21 mouse cellular contexts compared by ENCODE assay signal in genomic region chr5:74920490-74920889, GRCm38 (mm10).
DNase-seq lines count a peak whose midpoint lies in the region; ATAC-seq lines count a peak whose summit lies in the region.
"Had no signal": no experiment of that assay in that cellular context is flagged by ENCODE, and none has a peak within 500 bp of the region (broad histone marks: within the 10 kb centered on the region; RNA-seq: fewer than 3 reads in every experiment).

No protein-coding gene starts in this region.

- no peaks in the 10 kb centered on the region for H3K36me3 ChIP-seq in kidney, embryonic 16.5 days (ENCODE audit: insufficient read depth, low read length)
- H3K36me3 ChIP-seq: embryonic facial prominence, embryonic 10.5 days; heart, embryonic 10.5 days; heart, embryonic 15.5 days; hindbrain, embryonic 13.5 days had no signal

- peaks cover 5% of the 10 kb centered on the region; the same call in 1 of the 2 replicates for H3K9me3 ChIP-seq in kidney, embryonic 16.5 days (ENCODE audit: low read length)
- H3K9me3 ChIP-seq: embryonic facial prominence, embryonic 10.5 days; heart, embryonic 10.5 days had no signal

- no peak for DNase-seq in kidney, adult 11 months
- peak; percentile 86 for DNase-seq in embryo, embryonic 10 days (ENCODE audit: low spot score)
- peak; percentile 74 for DNase-seq in embryo, embryonic 10.5 days (ENCODE audit: low spot score)
- peak; percentile 52 for DNase-seq in retina, embryonic 14.5 days (ENCODE audit: low spot score)
- DNase-seq in layer of hippocampus, adult 9-10 months (ENCODE audit: low spot score) = no peak
- DNase-seq in layer of hippocampus, postnatal 14 days (ENCODE audit: low spot score in 2 of 2) = no peak
- DNase-seq: adrenal gland, adult 2 months; adrenal gland, postnatal 25 days; cerebellum, adult 18-20 months; cerebellum, postnatal 10 days; gastrocnemius, adult 2 months; gastrocnemius, postnatal 36 days; heart, adult 18-20 months; heart, postnatal 14 days had no signal

- H3K27me3 ChIP-seq in kidney, embryonic 16.5 days (ENCODE audit: insufficient read depth, low read length) = no peaks in the 10 kb centered on the region
- H3K27me3 ChIP-seq: heart, embryonic 15.5 days; hindbrain, embryonic 13.5 days had no signal

- 0 out of 2 replicates have a peak, but pooled peaks cover 5% of the 10 kb centered on the region for H3K4me1 ChIP-seq in kidney, embryonic 16.5 days (ENCODE audit: insufficient read depth, low read length)
- H3K4me1 ChIP-seq: heart, embryonic 15.5 days; hindbrain, embryonic 13.5 days had no signal

- no peak overlapping the region for H3K9ac ChIP-seq in kidney, embryonic 16.5 days (replicated peaks; ENCODE audit: low read length)
- H3K9ac ChIP-seq: heart, embryonic 15.5 days; hindbrain, embryonic 13.5 days had no signal

- ATAC-seq in kidney, embryonic 16.5 days (ENCODE audit: low FRiP score, low TSS enrichment) = peak; percentile 86
- ATAC-seq: forebrain, embryonic 14.5 days; hindbrain, postnatal 0 days had no signal

- WGBS in kidney, embryonic 16.5 days = 16% methylated on average over 5 of the region's 5 CpGs

- H3K4me3 ChIP-seq in kidney, embryonic 16.5 days (ENCODE audit: low read length) = no peak overlapping the region
- H3K4me3 ChIP-seq: embryonic facial prominence, embryonic 10.5 days; gastrocnemius, adult 2 months; heart, embryonic 10.5 days; heart, embryonic 15.5 days; hindbrain, embryonic 13.5 days had no signal

- H3K27ac ChIP-seq in kidney, embryonic 16.5 days (ENCODE audit: low read length) = no peak overlapping the region
- H3K27ac ChIP-seq: embryonic facial prominence, embryonic 10.5 days; gastrocnemius, adult 2 months; heart, embryonic 10.5 days; heart, embryonic 15.5 days; hindbrain, embryonic 13.5 days; hindbrain, postnatal 0 days had no signal

- no peak overlapping the region for H3K4me2 ChIP-seq in kidney, embryonic 16.5 days (replicated peaks; ENCODE audit: low read depth, low read length)
- H3K4me2 ChIP-seq: heart, embryonic 15.5 days; hindbrain, embryonic 13.5 days had no signal

Comparison
In these comparisons a context has a peak if more than half of its experiments do, and no peak if none do; other contexts are left out.
1. DNase-seq: peak in embryo, embryonic 10 days (single experiment), embryo, embryonic 10.5 days (single experiment) and retina, embryonic 14.5 days (single experiment); none in kidney, adult 11 months (single experiment), layer of hippocampus, adult 9-10 months (single experiment) and layer of hippocampus, postnatal 14 days (0 of 2).